Mouse (Mus musculus) E14TG2a.4 (cell line): Measurements from ENCODE around the gene Csnka2ip.

Experiments used
- CTCF ChIP-seq: conservative IDR thresholded peaks from 2 replicates; pipeline ENCODE4 v1.5.1; 2014; ENCODE audit warnings: low read length
- NANOG ChIP-seq: IDR thresholded peaks from 2 replicates; pipeline ENCODE4 v1.6.1; 2014; ENCODE audit warnings: borderline replicate concordance, low read length, mixed read lengths
- POU5F1 ChIP-seq: IDR thresholded peaks from 2 replicates; pipeline ENCODE4 v1.6.1; 2014; ENCODE audit warnings: low read length, borderline replicate concordance

- TF ChIP-seq NANOG (no peak), CTCF (peak; percentile 3; the same call in 1 of the 2 replicates), POU5F1 (no peak)
Observed at GRCm38 (mm10) chr16:64583406-64583805, 18.8 kb downstream of the Csnka2ip start.
